Mouse (Mus musculus) thymus, postnatal 0 days (tissue): ENCODE measurements around the gene Sh3bgrl3. TPM values are rescaled to one million over a fixed set of nuclear protein-coding genes. Genes with fewer than 3 reads are reported as not detected.

Source experiments
- DNase-seq: peaks from one replicate; pipeline ENCODE4 v3.0.0-alpha.2; 2015; ENCODE audit warnings: low spot score
- polyA plus RNA-seq: library from polyadenylated mRNA; unstranded; fragments of >200 nt; fragmentation: Nextera tagmentation; extraction: Ambion mirVana; gene quantifications from 2 replicates; pipeline ENCODE4 v1.2.1, GENCODE M21; 2015

The Sh3bgrl3 gene
- polyA plus RNA-seq, 1 experiment from 2014 or later: 1,143 TPM

DNA sequence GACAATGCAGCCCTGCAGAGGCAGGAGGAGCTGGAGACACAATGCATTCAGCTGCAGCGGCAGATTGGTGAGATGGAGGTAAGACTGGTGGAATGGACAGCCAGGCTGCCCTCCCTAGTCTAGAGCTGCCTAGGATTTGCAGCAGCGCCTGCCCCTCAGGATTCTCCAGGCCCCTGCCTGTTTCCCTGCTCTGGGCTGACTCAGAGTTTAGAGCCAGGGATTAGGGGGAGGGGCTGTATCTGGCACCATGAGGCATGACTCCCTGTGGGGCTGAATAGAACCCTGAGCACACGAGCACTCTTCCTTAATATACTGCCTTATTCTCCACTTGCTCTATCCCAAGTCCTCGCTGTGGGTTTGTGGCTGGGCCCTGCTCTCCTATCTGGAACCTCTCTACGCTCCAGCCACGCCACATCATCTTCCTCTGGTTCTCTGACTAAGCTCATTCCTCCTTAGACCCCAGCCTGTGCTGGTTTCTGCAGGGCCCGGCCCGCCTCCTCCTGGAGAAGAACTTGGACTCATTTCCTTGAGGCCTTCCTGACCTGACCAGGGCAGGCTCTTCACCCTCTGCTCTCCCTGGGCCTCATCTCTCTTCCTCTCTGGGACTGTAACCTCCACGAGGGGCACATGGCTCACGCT is 15.1 kb downstream of the Sh3bgrl3 start:
- DNase-seq: peak; percentile 7

DNA sequence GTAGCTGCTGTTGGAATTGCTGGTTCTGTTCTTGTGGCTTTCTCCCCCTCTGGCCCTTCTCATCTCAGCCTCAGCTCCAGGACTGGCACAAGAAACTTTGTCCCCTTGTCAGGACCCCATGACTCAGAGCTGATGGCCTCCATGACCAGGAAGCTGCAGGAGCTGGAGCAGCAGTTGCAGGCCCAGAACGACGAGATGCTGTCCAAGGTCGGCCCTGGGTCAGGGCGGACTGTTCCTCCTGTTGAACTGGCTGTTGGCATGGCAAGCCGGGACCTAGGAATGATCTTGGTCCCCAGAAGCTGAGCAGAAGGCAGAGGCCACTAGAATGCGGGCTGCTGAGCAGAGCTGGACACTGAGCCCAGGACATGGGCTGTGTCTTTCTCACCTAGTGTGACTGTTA is 16.2 kb downstream of the Sh3bgrl3 start:
- peak; percentile 2 for DNase-seq

DNA sequence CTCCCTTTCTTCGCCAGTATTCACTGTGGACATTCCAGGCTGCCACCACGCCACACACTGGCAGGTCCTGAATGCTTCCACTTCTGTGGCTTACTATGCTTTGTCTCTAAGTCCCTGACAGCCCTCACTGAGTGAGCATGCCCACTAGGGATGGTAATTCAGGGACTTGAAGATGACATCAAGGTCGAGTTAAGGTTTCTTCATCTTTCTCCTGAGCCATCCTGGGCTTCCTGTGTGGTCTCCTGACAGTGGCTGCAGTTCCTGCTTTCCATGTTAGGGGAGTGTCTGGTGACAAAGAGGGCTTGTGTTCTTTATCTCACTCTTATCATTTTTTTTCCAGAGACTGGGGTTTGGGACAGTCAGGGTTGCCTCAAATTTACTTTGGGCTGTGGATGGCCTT is 17.9 kb downstream of the Sh3bgrl3 start:
- DNase-seq: no peak

DNA sequence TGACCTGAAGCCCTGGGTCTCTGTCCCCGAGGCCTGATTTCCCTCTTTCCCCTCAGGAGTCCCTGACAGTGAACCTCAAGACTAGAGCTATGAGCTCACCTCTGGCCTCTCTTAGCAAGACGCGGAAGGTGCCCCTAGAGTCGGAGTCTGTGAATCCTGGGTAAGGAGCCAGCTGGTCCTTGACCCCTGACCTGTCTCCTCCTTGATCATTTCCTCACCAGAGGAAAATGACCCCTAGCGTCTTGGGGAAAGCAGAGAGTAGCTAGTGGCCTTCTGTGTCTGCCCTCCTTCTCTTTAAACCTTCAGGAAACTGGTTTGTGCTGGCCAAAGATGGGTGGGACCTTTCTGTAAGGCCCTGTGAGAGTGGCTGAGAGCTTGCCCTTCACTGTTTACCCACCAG is 20.4 kb downstream of the Sh3bgrl3 start:
- no peak for DNase-seq

DNA sequence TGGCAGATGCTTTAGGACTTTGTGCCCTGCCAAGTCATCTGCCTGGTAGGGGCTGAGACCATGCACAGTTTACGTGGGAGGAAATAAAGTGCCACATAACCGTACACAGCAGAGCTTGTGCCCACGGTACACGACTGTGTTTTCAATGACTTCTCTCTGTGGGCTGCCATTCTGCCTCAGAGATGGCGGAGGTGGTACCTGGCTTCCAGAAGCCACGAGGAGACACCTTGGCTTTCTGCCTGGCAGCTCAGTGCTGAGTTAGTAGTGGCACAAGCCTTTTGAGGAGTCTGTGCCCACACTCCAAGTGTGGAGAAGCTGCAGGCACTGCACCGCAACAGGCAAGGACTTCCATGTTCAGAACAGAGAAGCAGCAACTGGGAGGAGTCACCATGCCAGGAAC is 20.9 kb downstream of the Sh3bgrl3 start:
- DNase-seq: no peak

DNA sequence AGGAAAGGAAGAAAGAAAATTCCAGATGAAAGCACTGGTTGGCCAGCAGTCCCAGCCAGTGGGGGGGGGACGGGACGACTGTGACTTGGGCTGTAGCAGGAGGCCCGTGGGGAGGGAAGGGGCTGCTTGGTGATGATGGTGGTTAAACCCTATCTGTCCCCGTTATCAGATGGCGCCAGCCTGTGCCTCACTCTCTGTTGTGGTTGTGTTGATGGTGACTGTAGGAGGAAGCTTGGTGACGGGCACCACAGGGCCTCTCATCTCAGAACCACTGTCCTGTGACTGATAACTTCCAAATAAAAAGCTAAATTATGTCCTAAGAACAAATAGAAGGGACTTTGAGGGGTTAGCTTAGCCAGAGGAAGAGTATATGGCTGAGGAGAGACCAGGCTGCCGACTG is 22.5 kb downstream of the Sh3bgrl3 start:
- no peak for DNase-seq

DNA sequence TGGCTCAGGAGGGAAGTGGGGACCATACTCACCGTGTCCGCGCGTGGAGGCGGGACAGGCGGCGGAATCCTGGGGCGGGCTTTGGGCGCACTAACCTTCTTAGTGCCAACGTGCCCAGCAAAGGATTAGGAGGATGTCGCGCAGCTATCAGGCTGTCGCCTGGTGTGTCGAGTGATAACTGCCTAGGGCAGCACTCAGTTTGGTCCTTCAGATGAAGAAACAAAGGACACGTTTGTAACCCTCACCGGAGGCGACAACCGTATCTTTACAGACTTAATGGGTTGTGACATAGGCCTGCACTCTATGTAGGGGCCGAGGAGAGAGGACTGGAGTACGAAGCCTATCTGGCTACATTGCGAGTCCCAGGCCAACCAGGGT is 25.9 kb downstream of the Sh3bgrl3 start:
- DNase-seq: no peak

DNA sequence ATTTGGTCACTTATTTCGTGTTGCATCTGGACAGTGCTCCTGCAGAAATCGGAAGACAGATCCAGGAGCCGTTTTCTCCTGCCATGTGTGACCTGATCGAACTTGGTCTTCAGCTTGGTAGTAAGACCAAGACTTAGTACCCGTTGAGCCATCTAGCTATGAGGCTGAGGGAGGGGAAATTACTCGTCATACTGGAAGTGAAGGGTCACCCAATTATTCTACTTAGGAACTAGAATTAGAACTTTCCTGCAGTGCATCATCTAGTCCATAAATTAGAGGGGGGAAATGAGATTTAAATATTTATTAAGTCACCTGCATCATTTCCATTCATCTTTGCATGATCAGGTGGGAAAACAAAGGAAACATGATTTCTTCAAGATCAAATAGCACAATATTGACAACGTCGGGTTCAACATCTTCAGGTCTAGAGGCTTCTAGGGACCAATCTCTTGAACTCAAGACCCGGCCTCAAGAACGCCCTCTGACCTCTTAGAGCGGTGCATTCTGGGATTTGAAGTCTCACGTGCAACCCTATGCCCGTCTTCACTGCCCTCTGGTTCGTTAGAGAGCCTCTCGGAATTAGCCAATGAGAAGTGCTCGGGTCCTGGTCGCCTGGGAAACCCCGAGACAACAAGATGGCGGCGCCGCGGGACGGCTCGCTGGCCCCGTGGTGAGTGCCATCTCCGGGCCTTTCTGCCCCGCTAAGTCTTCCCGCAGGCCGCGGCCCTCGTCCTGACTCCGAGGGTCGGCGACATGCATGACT is 26.4 kb downstream of the Sh3bgrl3 start, which contains the start of gene Ubxn11:
Gene Ubxn11, plus strand, starts transcription at position 592 of the 763 bp plus-strand sequence.
- peak; percentile 89 for DNase-seq

DNA sequence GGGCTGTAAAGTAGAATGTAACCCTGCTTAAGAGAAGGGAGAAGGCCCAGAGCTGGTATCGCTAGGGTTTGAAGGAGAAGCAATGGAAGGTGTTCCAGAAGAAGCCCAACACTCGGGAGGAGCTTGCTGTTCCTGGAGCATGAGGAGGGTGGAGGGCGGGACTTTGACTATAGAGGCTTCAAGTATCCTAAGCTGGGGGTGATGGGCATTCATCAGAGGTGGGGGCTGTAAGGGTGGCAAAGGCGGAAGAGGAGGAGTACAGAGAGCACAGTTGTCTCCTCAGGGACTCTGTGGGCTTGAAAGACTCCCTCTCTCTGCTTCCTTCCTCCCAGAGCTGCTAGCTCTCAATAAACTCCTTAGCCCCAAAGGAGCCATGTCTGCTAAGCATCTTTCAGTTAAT is 28.3 kb downstream of the Sh3bgrl3 start:
- DNase-seq: no peak

DNA sequence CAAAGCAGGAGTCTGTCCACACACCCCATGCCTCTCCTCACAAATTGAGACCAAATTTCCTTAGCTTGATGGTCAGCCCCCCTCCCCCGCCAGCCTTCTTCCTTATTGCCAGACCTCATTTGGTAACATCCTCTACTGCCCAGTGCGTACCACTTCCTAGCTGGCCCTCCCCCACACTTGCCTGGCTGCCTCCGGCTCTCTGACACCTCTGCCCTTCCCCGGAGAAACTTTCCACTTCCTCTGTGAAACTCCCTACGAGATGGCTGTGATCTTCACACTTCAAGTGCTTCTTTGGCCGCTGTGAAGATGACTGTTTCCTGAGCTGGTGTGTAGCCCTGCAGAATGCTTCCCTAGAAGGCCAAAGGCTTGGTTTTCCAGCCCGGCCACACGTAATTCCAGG is 30.0 kb downstream of the Sh3bgrl3 start:
- peak; percentile 79 for DNase-seq

DNA sequence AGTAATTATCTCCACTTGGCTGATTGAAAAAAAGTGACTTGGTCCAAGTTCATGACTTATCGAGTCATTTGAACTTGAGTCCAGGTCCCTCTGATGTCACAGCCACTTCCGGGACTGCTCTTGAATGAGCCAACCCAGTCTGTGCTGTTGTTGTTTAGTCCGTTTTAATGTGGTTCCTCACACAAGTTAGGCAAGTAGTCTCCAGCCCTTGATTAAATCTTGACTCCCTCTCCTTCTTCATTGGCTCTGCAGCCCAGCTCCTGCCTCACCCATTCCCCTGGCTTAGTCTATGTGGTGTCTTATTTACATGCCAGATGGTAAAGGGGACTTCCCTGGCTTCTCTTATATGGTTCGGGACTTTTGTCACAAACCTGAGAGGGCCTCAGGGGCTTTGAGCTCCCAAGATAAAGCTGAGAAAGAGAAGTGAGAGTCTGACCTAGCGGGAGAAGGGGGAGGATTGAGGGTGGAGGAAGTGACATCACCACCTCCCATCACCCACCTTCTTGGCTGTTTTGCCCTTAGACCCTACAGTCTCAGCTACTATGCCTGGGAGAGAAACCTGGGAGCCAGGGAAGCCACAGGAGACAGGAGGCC is 31.5 kb downstream of the Sh3bgrl3 start:
- DNase-seq: peak; percentile 40

DNA sequence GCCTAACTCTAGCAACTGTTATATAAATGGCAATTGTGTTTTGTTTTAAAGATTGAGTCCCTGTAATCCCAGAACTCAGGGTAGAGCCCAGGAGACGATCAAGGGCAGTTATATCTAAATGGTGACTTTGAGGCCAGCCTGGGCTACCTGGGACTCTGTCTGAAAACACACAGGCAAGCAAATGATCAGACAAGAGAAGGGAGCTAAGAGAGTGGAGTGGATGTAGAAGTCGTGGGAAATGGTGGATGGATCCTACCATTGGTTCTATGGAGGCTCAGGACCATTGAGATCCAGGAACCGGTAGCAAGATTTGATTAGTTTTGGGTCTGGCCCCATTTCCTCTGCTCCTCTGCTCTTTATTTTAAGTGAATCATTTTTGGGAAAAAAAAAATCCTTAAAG is 32.5 kb downstream of the Sh3bgrl3 start:
- no peak for DNase-seq

DNA sequence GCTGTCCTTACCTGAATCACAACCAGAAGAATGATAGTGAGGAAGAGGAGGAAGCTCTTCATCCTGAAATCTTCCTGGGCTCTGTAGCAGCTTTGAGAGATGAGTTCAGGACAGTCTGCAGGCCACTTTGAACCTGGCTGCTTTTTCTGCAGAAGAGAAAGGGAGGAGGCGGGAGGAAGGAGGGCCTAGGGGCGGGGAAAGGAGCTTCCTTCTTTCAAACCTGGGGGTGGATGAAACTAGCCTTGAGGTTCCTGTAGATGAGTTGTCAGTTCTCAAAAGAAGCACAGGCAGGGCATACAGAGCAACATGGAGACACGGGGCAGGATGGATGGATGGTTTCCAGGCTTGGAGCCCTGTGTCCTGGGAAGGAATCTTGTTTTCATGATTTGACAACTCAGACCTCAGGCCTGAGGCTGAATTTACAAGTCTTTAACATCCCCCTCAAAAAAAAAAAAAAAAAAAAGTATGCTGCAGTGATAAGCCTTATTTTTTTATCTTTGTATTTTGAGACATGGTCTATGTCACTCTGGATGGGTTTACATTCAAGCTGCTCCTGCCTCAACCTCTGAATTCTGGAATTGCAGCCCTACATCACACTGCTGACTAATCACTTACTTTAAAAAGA is 33.6 kb downstream of the Sh3bgrl3 start, which contains the start of gene Cd52:
Gene Cd52, minus strand, starts transcription at position 160 of the 625 bp plus-strand sequence.
- DNase-seq: peak; percentile 80

DNA sequence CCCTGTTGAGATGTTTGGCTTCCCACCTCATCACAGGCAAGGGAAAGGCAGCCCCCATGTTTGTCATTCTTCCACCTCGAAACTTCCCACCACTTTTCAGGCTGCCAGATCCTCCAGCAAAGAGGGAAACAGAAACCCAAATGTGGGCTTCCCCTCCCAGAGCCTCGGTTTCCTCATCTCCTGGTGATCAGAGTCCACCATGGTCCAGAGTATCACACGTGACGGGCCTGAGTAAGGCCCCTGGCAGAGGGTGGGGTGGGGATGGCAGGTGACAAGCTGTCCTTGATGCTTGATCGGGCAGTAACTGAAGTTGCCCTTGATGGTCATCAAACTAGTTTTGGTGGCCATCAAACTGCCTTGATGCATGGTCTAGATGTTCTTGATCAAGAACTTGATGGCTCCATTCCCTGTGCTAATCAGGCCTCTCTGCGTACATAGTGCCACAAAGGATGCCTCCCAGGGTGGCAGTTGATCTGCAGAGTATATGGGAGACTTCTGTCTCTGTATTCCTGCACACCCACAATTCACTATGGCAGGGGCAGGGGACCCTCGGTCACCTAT is 34.5 kb downstream of the Sh3bgrl3 start:
- DNase-seq: no peak

DNA sequence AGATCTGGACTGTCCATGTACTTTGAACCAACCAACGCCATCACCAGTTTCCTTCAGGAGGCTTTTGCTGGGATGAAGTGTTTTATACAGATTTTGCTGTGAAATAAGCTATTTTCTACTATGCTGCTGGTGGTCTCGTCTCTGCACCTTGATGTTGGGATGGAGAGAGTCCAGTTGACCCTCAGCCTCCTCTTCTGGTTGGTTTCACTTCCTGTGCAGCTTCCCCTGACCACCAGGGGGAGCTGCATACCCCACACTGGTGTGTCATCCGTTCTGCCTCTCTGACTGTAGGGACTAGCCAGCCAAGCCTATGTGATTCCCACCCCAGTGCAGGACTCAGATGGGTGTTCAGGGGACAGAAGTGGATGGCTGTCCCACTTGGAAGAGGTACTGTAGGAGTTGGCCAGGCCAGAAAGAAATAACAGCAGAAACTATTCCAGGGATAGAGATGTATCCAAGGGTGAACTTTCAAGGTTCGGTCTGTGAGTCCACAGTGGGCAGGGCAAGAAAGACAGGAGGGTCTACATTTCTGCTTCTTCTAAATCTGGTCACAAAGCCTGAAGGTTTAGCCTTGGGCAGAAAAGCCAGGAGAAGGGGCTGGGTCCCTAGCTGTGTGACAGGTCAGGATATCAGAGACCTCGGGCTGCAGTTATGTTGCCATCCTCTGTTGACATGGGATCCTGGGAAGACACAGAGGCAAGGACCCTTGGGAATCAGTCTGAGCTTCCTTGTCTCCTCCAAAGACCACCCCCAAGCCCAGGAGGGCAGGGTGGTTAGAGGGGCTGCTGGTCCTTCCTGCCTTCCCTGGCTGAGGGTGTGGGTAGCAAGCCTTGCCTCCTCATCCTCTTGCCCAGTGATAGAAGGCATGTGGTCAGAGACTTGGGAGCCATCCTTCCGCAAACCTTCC is 36.0 kb downstream of the Sh3bgrl3 start:
- peak; percentile 74 for DNase-seq

DNA sequence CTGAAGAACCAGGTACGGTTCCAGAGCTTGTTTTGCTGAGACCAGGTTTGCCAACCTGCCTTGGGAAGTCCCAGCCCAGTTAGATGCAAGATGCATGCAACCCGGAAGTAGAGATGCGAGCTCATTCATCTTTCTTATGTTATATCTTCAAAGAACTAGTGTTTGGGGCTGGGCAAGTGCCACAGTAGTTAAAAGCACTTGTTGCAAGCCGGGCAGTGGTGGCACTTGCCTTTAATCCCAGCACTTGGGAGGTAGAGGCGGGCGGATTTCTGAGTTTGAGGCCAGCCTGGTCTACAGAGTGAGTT is 37.4 kb downstream of the Sh3bgrl3 start:
- DNase-seq: no peak

DNA sequence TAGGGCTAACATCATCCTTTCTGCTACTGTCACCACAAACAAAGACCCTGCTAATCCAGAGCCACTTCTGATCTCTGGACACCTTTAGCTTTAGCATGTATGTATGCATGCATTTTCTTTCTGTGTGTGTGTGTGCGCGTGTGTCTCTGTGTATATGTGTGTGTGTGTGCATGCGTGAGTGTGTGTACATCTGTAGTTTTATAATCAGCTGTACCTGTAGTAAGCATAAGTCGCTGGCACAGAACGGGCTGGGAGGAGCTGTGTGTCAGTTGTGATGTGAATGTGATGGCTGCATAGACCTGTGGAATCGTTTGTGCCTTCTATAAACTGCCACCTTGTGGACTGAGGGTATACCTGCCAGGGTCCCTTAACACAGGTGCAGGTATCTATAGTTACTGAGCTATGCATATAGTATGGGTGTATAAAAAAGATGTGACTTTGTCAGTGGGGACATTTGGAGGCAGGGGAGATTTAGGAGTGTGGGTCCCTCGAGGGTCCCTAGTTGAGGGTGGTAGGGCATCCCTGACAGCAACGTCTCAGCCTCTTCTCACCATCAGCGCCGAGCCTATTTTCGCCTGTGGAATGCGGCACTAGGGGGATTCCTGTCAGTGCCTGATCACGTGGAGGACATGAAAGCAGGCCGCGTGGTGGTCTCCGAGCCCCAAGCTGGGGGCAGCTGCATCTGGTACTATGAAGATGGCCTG is 37.9 kb downstream of the Sh3bgrl3 start:
- DNase-seq: no peak

DNA sequence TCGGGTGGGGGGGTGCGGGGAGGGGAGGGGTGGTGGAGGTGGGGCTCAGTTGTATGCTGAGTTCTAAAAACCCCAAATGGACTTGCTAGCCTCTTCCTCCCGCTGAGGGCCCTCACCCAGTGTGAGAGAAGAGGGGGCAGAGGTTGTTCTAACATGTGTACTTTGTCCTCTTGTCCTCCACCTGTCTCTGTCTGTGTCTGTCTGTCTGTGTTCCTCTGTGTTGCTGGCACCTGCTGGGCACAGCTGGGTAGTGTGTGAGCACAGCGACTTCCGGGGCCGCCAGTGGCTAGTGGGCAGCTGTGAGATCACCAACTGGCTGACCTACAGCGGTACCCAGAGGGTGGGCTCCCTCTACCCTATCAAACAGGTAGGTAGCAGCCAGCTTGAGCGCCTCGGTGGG is 39.6 kb downstream of the Sh3bgrl3 start:
- no peak for DNase-seq

DNA sequence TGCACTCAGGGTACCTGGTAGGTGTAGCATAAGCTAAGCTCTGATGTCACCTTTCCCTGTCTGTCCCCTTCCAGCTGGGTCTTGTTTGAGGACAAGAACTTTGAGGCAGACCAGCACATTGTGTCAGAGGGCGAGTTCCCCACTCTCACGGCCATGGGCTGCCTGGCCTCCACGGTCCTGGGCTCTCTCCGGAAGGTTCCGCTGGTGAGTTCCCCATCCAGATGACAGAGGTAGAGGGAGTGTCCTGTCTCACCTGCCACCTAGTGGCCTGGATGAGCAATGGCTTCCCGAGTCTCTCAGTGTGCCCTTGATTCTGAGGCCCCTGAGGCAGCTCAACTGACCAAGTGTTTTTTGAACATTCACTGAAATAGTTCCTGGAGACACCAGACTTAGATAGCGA is 41.2 kb downstream of the Sh3bgrl3 start:
- peak; percentile 71 for DNase-seq

DNA sequence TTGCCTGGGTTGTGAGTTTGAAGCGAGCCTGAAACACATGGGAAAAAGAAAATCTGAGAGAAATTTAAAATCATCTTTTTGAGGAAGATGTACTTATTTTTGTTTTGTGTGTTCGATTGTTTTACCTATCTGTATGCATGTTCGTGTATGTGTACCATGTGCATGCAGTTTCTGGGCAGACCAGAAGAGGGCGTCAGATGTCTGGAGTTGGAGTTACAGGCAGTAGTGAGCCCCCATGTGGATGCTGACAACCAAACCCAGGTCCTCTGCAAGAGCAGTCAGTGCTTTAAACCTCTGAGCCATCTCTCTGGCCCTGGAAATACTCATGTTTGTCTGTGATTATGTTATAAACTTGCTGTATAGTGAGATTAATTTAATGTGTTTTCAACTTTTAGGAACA is 43.6 kb downstream of the Sh3bgrl3 start:
- no peak for DNase-seq
